Mouse (Mus musculus) lung, postnatal 10 days (tissue): ENCODE measurements at regions not wholly inside any gene's neighbourhood (a gene's known extent, or its start where the extent isn't known, plus 50 kb on each side); places are given as distances from the start of the nearest gene placed in this dataset.

Experiments used
- DNase-seq: peaks from one replicate; pipeline ENCODE4 v3.0.0; 2021

DNA sequence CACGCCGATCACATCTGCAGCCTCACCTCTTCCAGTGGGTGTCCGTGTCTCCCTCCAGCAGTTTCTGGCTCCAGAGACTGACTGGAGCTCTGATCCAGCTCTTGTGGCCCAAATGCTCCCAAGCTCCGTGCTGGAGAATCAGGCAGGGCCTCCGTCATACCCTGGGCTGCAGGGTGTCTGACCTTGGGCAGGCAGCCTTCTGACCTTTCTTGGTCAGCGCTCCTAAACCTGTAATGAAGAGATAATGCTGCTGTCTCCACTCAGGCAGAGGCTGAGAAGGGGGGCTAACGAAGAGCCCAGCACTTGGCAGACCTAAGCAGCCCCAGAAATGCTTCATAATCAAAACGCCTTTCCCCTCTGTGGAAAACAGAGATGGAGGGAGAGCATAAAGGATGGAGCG is 89.9 kb upstream of the Mef2a start:
- peak; percentile 53 for DNase-seq

DNA sequence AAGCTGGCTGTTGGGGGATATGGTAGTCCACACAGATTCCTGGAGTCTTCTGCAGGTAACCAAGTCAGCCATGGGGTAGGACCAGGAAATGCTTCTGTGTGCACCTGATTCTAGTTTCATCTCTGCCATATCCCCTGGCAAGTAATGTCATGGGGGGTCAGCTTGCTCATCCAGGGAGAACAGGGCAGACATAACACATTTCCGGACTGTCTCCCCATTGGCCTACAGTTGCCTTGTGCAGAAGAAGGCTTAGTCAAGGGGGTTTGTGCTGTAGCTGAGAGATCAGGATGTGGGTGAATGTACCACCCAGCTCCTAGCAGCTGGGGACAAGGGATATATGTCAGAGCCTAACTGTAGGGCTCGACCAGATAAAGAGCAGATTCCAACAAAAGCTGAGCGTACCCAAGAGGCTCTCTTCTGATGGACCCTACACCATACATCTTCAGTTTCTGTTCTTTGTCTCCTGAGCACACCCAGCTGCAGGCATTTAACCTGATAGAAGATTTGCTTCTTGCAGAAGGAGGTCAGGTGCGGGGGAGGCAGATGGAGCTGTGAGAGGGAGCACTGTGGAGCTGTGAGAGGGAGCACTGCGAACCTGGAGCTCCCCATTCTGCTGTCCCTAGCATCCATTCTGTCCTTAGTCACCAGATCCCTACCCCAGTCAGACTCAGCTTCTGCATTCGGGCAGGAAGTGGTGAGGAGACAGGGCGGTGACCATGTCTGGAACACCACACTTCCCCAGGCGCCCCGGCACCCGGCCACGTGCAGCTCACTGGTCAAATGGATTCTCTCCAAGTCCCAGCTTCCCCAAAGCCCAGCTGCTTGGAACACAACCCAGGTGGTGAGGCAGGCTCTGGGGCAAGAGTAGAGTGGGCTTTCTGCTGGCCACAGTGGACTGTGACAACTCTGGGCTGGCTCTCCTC is 88.9 kb upstream of the Mef2a start:
- peak; percentile 96 for DNase-seq

DNA sequence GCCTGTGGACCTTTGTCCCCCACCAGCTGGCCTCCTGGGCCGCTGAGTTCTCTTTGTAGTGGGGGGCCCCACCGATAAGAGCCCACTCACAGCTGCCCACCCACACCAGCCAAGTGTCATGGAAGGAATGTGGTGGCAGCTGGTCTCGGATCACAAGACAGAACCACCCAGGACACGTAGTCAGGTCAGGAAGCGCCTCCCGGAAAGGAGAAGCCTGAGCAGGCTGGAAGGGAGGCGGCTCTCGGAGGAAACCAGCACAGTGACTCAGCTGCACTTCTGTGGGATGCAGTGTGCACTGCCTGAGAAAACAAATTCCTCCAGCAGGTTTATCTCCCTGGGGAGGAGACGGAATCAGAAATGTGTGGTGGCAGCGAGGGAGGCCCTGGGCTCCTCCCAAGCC is 87.2 kb upstream of the Mef2a start:
- DNase-seq: peak; percentile 73

DNA sequence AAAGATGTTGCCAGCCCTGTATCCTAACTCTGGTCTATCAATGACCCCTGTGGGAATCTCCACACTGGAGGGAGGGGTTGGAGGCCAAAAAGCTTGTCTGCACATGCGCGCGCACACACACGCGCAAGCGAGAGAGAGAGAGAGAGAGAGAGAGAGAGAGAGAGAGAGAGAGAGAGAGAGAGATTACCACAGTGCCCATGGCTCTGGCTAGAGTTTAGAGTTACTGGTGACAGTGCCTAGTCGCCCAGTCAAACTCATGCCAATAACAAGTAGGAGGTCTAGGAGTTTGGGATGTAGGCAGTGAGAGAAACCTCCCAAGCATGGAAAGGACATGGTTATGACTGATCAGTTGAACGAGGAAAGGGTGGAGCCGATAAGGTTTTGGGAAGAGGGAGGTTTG is 86.6 kb upstream of the Mef2a start:
- DNase-seq: no peak

DNA sequence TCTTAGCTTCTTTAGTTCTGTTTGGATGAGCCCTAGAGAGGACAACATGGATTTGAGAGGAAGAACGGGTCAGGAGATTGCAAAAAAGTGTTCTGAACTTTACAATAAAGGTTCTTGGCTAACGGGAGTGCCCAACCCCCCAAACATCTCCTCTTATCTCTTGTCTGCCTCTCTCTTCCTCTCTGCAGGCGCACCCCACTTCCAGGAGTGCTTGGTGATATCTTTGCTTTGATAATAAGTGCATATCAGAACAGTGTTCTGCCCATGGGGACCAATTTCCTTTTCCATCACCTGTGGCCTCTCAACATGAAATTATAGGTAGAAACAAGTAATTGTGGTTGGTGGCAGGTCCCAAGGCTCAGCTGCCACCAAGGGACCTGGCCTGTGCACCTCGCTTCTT is 86.0 kb upstream of the Mef2a start:
- no peak for DNase-seq

DNA sequence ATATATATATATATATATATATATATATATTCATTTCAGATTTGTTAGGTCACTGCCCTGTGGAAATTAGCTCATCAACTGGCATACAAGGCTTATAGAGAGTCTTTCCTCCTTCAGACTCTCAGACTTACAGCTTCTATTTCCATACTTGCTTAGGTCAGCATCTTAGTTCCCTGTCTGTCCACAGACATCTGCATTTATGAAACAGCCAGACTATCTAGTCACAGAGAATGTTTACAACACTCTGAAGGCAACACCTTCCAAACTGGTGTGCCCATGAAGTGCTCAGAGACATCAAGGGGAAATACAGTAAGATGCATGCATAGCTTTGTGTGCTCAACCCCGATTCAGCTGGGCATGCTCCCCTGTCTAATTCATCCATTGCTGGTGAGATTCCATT is 85.2 kb upstream of the Mef2a start:
- DNase-seq: no peak

DNA sequence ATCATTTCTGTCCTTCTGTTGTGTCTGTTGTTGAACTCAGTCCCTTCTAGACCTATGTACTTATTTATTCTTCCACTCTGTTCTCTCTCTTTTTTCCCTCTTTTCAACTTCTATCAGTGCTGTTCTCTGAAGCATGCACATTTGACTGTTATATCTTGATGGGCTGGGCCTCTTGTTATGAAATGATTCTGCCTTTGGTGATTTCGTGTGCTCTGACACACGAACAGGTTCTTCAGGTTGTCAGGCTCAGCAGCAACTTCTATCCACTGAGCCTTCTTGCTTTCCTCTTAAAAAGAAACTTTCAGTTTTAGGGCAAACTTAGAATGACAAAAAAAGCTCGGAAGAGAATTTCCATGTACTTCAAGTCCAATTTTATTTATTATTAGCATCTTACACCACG is 83.4 kb upstream of the Mef2a start:
- no peak for DNase-seq

DNA sequence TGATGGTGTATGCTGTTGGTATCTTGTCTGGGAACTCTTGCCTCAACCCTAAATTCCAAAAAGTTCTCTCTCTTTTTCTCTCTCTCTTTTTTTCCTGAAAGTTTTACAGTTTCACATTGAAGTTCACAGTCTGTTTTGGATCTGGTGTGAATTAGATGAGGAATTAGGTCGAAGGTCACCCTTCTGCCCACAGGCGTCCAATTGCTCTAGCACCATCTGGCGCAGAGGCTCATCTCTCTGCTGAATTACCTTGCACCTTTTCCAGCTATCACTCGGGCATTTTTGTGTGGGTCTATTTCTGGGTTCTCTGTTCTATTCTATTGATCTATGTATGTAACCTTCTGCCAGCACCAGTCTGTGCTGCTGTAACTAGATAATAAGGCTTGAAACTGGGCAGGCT is 81.8 kb upstream of the Mef2a start:
- DNase-seq: no peak

DNA sequence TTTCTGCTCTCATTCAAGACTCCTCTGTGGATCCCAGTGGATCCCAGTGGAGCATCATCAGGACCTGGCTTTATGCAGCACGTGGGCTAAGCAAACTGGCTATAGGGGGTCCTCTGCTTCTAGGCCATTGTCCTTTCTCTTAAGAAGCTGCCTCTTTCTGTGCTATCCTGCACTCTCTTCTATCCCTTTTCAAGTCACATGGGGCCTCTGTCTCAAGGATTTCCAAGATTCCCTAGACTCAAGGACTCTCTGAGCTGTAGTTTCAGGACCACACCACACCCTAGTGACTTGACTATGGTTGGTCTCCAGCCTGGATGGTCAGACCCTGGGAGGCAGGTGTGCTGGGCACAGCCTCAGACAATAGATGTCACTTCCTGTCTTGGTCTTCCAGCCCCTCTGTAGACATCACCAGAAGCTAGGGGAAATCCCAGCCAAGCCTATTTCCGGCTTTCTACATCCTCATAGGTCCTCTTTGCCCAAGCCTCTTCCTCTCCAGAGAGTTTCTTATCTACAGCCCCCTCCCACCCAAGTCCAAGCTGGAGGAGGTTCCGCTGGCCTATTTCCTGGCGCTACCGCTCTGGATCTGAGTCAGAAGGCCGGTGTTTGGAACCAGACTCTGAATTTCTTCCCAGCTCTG is 78.6 kb upstream of the Mef2a start:
- DNase-seq: peak; percentile 75

DNA sequence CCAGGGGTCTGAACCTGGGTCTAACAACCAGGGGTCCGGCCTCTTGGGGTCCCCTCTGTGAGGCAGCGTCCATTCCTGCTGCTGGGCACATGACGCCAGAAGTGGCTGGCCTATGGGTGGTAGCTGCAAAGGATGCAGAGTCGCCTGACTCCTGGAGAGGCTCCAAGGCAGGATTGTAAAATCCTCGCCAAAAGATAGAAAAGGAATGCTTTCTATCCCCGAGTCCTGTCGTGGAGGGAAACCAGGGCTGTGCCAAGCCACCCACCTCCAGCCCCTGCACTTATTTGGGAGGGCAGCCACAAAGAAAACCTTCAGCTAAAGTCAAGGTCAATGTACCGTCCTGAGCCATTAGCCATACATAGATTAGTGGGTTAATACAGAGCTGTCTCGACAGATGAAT is 73.9 kb upstream of the Mef2a start:
- no peak for DNase-seq

DNA sequence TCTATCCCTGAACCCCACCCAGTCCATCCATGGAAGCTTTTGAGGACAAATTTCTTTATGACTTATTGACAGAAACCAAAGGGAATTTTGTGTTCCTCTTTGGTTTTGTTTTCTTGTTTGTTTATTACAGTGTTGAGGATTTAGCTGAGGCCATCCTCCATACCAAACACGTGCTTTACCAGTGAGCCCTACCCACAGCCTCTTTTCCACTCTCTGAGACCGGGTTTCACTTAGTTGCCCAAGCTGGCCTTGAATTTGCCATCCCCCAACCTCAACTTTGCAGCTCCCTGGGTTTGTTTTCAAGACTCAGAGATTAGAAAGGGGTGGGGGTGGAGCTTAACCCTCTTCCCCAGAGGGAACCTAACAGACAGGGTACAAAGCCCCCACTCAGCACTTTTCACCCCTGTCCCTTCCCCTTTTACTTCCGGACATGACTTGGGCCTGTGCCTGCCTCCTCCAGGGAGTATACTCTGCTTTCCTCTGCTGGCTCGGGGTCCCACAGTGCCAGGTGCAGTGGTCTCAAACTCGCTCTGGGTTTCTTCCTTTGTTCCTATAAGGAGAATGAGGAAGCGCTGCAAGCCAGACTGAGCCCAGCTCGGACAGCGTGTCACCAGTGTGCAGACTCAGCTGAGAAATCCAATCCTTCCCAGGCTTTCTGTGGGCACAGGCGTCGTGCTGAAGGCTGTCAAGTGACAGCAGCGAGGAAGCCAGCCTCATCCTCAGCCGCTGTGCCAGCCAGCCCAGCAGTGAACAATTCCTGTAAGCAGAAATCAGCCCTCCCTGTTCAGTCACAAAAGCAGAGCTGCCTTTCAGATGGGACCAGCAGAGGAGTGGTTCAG is 72.8 kb upstream of the Mef2a start:
- no peak for DNase-seq

DNA sequence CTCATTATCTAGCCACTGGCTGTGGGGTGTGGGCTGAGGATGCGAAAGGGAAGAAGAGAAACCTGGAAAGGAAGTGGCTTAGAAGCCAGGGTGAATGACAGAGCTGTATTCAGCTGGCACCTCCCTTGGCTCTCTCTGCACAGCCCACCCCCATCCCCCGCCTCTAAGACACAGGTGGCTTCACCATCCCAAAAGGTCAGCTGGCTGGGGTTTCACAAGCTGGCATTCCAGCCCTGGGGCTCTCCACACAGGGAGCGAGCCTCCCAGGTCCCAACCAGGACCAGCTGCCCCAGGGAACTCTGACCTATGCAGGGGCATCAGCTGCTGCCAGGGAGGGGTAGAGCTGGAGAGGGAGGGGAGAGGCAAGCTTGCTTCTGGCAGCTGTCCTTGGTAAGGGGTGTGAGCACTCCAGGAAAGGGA is 71.9 kb upstream of the Mef2a start:
- peak; percentile 45 for DNase-seq

DNA sequence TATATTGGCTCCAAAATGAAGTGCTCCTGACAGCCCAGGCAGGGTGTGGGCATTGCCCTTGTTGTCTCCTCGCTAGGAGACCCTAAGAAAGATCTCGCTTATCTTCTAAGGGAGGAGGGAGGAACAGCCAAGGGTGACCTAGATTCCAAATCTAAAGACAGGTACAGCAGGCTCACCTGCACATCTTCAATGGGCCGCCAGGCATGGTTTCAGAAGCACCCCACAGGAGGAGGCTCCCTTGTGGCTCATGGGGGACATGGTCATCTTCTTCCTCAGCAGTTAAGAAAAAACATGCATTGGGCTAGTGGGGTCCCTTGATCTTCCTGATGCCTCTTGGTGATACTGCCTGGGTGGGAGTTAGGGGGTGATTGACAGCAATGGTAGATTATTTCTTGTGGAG is 71.0 kb upstream of the Mef2a start:
- no peak for DNase-seq

DNA sequence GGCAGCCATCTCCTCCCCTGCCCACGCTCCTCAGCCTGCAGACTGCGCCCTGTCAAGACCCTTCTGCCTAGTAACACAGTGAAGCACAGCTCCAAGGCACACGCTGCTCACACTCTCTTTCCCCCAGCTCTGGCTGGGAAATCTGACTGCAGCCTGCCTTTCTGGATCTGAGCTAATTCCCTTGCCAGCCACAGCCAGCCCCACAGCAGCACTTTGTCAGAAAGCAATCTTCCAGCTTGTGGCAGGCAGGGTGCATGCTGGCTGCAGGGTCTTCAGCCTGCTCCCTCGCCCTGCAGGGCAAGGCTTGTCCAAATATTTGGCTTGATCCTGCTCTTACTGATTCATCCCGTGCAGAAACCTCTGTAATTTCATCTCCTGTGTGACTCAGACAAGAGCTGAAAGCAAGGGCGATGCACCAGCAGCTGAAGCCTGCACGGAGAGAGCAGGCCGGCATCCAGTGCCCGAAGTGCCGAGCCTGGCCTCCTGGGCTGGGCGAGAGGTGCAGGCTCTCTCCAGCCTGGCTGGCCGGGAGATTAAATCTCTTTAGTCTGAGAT is 70.4 kb upstream of the Mef2a start:
- DNase-seq: peak; percentile 40

DNA sequence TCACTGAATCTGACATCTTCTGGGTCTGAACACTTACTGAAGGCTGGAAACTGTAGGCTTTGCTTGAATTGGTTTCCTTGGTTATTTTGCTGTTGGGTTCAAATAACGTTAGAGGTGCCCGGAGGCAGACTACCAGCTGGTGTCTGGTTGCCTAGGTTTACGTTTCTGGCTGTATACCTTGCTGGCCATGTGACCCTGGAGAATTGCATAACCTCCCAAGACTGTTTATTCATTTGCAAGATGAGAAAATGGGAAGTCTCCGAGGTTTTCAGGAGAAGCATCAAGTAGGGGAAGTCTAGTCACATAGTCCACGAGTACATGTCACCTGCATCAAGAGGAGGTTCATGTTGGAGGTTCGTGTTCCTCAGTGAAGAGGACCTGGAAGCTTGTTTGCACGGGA is 69.6 kb upstream of the Mef2a start:
- no peak for DNase-seq

DNA sequence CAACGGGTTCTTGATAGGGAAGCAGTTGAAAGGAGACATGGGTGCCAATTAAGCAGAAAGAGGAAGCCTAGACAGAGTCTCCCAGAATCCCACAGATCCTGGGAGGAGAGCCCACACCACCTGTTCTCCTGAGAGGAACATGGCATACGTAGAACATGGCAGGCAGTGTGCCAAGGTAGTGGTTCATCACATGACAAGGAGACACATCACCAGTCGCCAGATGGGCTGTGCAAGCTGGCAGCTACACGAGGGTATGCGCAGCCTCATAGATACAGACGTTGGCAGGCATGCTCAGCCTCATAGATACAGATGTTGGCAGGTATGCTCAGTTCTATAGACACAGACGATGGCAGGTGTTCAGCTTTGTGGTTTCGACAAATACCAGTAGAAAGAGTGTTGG is 68.1 kb upstream of the Mef2a start:
- DNase-seq: no peak

DNA sequence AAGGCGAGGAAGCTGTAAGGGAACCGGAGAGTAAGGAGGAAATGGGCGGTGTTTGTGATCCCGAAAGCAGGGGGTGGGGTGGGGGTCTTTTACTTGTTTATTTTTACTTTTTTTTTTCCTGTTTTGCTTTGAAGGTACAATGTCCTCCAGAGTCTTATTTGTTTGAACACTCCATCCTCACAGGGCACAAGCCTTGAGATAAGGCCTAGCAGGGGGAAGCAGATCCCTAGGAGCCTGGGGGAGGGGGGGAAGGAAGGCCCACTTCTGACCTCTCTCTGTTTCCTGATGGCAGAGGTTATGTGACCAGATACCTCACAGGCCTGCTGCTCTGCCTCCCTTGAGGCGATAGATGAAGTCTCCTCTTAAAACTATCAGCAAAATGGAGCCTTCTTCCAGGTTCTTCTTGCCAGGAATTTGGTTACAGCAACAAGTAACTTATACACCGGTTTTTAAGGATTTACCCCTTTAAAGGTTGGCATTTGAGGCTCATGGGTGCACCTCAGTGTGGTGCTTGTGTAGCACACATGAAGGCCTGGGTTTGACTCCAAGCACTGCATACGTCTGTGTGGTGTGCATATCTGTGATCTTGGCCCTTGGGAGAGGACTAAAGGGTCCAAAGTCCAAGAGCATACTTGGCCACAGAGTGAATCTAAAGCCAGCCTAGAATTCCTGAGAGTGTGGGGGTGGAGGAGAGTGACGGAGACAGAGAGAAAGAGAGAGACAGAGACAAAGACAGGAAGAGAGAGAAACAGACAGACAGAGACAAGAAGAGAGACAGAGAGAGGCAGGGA is 64.8 kb upstream of the Mef2a start:
- DNase-seq: peak; percentile 20

DNA sequence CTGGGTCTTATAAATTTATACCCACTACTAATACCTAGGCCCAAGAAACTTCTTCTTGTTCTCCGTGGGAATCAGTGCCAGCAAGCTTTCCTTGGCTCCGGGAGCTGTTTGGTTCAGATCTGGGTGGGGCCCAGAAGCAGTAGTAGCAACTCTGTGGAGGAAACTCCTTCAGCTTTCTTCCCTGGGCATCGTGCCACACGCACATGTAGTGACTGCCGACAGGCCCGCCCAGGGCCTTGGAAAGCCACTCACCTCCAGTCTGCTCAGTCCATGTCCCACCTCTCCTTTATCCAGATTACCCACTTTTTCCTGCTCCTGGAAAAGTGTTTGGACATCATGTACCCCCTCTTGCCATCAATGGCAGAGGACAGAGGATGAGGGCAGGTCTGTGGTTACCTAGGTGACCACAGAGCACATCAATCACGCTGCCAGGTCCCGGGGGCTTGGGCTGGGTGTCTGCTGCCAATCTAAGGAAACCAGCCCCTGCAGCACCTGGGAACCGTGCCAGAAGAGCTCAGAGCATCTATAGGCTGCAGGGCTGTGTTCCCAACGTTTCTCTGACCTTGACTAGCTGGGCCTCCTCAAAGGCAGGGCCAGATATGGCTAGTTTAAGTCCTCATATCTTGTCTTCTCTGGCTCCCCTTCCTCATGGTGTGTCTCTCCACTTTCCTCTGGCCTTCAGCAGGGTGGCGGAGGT is 63.1 kb upstream of the Mef2a start:
- DNase-seq: peak; percentile 89

DNA sequence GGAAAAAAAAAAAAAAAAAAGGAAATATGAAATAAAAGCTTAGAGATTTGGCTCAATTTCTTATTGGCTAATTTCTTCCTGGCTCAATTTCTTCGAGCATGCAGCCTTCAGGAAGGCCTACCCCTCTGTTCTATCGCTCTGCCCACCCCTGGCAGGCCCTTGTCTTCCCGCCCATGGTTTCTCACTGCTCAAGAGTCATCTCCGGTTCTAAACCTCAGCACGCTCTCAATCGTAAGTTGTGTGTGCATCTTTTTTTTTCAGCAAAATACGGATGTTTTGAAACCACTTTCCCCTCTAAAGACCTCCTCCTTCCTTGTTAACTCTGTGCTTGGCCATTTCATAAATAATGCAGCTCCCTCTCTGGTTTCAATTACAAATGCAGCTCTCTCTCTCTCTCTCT is 58.3 kb upstream of the Mef2a start:
- DNase-seq: no peak

DNA sequence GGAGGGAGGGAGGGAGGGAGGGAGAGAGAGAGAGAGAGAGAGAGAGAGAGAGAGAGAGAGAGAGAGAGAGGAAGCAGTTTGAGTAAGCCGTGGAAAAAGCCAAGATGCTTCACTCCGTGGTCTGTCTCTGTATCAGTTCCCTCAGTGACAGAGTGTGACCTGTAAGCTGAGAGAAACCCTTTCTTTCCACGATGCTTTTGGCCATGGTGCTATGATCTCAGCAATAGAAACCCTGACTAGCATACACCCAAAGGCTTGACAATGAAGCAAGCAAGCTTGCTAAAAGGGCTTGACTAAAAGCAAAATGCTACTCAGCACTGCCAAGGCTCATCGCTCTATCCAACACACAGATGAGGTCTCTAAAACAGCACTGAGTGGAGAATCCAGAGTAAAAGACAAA is 57.4 kb upstream of the Mef2a start:
- no peak for DNase-seq

DNA sequence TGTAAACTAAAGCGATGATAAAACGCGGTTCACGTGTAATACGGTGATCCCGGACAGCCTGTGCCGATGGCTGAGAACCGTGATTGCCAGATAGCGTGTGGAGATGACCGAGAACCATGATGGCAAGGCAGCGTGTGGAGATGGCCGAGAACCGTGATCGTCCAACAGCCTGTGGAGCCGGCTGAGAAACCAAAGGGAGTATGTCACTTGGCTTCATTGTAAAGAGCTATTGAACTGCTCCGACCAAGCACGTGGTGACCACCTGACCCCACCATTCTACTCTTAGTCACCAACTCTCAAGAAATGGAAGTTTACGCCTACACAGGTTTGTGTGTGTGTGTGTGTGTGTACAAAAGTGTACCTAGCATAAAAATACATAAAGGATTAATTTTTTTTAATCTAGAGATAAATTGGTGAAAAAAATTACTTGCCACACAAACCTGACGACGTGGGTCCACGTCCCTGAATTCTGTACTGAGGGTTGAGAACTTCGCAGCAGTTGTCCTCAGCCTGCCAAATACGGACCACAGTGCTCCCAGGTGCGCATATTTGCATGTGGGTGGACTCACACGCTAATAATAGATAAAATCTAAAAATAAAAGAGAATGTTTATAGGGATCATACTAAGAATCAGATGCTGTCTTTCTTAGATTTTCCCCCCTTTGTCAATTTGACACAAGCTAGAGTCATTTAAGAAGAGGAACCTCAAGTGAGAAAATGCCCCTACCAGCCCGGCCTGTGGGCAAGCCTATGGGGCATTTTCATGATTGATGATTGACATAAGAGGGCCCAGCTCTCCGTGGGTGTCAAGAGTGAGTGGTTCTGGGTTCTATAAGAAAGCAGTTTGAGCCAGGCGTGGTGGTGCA is 56.6 kb upstream of the Mef2a start:
- DNase-seq: no peak
